Mouse (Mus musculus): Measurements from ENCODE around the gene Kcnq5. TPM values are rescaled to one million over a fixed set of nuclear protein-coding genes. Genes with fewer than 3 reads are reported as not detected.

Gene Kcnq5
- 0.72 and 2.6 TPM in 2 replicates for polyA plus RNA-seq (2015; fragmentation: Nextera tagmentation; extraction: Ambion mirVana)

DNA sequence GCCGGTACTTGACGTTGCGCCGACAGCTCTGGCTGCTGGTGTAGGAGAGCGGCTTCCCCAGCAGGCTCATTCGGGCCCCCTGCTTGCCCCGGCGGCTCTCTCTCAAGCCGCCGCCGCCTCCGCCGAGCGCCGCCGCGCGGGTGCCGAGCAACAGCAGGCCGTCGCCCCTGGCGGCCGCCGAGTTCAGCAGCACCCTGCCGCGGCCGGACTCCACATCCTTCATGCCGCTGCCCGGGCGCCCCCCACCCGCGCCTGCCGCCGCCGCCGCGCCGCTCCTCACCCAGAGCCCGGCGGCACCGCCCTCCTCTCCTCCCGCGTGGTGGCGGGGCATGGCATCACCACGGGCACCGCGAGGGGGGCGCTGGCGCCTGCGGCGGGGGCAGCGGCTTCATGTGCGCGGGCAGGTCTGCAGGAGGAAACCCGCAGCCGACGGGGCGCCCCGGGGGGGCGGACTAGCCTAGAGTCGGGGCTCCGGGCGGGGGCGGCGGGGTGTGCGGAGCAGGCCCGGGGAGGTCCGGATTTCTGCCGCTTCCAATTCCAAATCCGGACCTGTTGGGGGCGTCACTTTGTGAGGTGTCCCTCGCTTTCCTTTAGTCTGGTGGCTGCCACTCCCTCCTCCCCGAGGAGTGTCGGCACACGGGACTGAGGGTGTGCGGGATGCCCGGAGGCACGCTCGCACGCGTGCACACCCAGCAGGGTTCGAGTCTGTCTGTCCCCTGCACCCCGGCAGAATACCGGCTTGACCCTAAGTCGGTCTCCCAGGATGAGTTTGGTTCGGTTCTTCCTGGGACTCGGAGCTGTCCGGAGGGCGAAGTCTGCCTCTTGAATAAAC lies at the start of gene Kcnq5:
Gene Kcnq5 (minus strand): TSS at position 692 of the 832 bp plus-strand sequence.

DNA sequence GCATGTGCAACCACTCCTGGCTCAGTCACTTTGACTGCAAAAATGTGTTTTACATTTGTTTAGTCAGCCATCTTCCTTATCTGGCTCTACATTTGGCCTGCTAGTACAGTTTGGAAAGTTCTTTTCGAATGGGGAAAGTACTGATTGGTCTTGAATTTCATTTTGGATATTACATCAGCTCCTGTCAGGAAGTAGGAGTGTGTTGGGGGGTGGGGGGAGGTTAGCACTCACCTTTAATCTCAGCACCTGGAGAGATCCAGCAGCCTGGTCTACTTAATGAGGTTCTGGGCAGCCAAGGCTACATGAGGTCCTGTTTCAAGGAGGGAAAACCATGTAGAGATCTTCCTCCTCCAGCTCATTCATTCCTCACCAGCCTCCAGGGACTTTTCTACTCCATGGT lies 578.5 kb downstream of the Kcnq5 start, which contains the start of gene Khdc1b:
Gene Khdc1b (plus strand): TSS at position 301 of the 400 bp plus-strand sequence.

DNA sequence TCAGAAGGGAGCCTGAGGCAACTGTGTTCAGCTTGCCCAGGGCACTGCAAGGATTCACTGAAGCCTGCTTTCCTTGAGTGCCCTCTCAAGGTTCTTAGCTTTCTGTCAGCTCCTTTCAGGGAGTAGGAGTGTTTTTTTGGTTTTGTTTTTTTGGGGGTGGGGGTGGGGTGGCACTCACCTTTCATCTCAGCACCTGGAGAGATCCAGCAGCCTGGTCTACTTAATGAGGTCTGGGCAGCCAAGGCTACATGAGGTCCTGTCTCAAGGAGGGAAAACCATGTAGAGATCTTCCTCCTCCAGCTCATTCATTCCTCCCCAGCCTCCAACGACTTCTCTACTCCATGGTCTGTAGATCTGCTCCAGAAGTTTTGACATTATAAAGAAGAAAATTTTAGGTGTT lies 593.7 kb downstream of the Kcnq5 start, which contains the start of gene Khdc1c:
Gene Khdc1c (plus strand): TSS at position 301 of the 400 bp plus-strand sequence.

DNA sequence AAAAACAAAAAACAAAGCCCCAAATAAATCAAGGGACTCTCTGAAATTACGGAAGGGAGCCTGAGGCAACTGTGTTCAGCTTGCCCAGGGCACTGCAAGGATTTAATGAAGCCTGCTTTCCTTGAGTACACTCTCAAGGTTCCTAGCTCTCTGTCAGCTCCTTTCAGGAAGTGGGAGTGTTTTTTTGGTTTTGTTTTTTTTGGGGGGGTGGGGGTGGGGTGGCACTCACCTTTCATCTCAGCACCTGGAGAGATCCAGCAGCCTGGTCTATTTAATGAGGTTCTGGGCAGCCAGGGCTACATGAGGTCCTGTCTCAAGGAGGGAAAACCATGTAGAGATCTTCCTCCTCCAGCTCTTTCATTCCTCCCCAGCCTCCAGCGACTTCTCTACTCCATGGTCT lies 612.4 kb downstream of the Kcnq5 start, which contains the start of gene Khdc1a:
Gene Khdc1a (plus strand): TSS at position 301 of the 400 bp plus-strand sequence.

